Mouse (Mus musculus) regulatory T cell (primary cell): Measurements from ENCODE around the gene Ear6.
"Not testable (repeated sequence)": the region's sequence is repeated elsewhere in the genome, so short reads cannot be mapped to it uniquely, and the experiment has no call there.

Experiments used
- in situ Hi-C: fragments of 300-600 bp; cut with MboI, MseI; formaldehyde crosslinking; loops from one replicate; pipeline ENCODE4 v1.15.1; 2025; ENCODE audit warnings: high pct_unique_total_duplicates

Gene Ear6

GRCm38 (mm10) chr14:51853399-51853798, at the start of gene Ear6:
Ear6 (plus strand) TSS chr14:51853699.
- in situ Hi-C loops = no loop called here

- in situ Hi-C loops = loop anchor here (10.0 kb wide), 1 partner anchor 52 kb away; the partner anchor contains the start of gene Ang4
Observed at GRCm38 (mm10) chr14:51826625-51827024, 26.9 kb upstream of the Ear6 start.

DNA sequence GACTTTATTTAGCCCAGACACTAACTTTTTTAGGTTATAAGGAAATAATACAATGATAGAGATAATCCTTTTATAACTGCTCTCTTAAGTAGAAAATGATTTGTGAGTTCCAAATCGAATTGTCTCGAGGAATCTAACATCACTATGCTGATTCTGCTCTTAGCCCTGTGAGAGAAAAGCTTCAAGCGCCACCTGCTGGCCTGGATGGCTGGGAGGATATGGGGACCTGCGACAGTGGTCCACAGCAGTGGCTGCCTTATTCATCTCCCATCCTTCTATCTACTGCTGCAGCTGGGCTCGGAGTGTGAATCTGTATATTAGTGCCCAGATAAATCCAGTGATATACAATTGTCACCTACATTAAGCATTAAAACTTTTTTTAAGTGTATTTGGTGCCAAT, 25.7 kb upstream of the Ear6 start:
- in situ Hi-C loops = loop anchor here (10.0 kb wide), 1 partner anchor 53 kb away; the partner anchor contains the start of gene Ang4

- in situ Hi-C loops = loop anchor here (10.0 kb wide), 1 partner anchor 54 kb away; the partner anchor contains the start of gene Ang4
Observed at GRCm38 (mm10) chr14:51829188-51829587, 24.3 kb upstream of the Ear6 start.

GRCm38 (mm10) chr14:51838480-51838879, 15.0 kb upstream of the Ear6 start:
- in situ Hi-C loops = not testable (repeated sequence)

- in situ Hi-C loops = loop anchor here (5.0 kb wide), 1 partner anchor 75 kb away; no protein-coding TSS in a partner anchor
Observed at GRCm38 (mm10) chr14:51842250-51842649, 11.2 kb upstream of the Ear6 start.

DNA sequence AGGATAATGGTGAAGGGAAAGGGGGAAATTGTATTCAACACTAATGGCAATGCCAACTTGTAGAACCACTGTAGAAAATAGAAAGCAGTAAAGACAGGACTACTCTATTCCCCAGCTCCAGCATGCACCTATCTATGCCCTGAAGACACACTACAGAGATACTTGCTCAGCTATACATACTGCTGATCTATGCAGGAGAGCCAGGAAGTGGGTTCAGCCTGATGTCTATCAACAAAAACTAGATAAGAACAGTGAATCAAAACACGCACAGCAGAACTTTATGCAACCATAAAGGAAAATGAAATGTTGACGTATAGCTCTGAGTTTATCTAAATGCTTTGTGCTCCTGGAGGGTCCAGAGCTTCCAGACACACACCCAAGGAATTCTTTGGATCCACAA, 10.7 kb upstream of the Ear6 start:
- in situ Hi-C loops = loop anchor here (5.0 kb wide), 1 partner anchor 75 kb away; no protein-coding TSS in a partner anchor

GRCm38 (mm10) chr14:51843882-51844281, 9.6 kb upstream of the Ear6 start:
- in situ Hi-C loops = loop anchor here (5.0 kb wide), 1 partner anchor 77 kb away; no protein-coding TSS in a partner anchor

DNA sequence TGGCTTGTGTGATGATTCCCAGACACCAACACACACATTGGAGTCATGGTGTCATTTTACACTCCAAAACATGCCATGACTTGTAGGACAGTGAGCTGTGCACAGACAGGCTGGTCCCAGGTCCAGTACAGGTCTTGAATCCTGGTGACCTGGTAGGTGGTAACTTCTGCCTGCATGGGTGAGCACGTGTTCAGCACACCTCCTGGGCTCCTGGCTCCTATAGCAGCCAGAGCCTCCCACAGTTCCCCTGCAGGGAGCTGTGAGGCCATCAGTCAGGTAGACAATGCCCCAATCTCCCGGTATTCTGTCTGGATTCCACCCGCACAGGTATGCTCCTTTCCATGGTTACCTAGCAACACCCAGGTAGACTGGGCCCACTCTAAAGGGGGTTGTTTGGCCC, 6.9 kb upstream of the Ear6 start:
- in situ Hi-C loops = no loop called here

DNA sequence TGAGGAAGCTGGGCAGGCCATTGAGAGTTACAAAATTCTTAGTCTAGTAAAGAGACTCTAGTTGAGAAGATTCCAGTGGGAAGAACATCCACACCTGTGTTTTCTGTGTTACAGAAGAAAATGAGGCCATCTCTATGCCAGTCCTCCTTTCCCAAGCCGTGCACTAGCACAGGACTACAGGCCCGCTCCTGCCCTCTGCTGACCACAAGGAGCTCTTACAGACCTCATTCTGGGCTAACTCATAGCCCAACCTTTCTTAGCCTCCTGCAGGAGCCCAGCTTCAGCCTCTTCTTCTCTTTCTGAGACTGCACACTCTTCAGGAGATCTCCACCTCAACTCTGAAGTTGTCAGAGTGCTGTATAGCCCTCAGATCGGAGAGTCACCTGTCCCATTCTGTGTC, 2.5 kb upstream of the Ear6 start:
- in situ Hi-C loops = not testable (repeated sequence)

DNA sequence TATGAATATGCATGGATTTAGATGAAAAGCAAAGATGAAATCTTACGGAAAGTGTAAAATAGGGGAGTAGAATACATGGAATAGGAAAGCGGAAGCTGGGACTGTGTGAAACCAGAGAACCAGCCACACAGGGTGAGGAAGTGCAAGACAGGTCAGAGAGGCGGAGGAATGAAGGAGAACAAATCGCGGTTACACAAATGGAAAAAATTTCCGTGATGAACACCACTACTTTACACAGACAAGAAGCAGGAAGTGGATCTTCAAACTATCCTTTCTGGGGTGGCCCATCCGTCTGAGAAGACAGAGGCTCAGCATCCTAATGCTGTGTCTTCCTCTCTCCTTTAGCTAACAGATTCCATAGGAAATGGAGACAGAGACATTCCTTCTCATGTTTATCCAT, 1.8 kb downstream of the Ear6 start:
- in situ Hi-C loops = not testable (repeated sequence)

DNA sequence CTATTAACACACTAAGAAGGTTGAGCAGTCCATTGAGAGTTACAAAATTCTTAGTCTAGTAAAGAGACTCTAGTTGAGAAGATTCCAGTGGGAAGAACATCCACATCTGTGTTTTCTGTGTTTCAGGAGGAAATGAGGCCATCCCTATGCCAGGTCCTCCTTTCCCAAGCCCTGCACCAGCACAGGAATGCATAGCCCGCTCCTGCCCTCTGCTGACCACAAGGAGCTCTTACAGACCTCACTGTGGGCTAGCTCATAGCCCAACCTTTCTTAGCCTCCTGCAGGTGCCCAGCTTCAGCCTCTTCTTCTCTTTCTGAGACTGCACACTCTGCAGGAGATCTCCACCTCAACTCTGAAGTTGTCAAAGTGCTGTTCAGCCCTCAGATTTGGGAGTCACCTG, 10.1 kb downstream of the Ear6 start:
- in situ Hi-C loops = not testable (repeated sequence)

DNA sequence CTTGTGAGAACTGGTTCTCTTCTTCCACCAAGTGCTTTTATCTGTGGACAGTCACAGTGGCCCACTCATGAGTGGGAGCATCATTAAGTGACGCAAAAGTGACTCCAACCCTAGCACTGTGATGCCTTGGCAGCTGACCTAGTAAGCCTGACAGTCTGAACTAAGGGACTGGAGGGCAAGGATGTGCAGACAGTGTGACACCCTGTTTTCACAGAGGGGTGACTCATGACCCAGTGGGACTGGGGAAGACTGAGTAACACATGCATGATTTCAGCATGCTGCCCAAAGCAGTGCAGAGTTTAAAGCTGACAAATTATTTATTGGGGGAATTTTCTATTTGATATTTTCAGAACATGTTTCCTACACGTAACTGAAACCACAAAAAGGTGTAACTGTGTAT, 17.3 kb downstream of the Ear6 start:
- in situ Hi-C loops = no loop called here

- in situ Hi-C loops = no loop called here
Observed at GRCm38 (mm10) chr14:51871741-51872140, 18.2 kb downstream of the Ear6 start.

- in situ Hi-C loops = no loop called here
Observed at GRCm38 (mm10) chr14:51877517-51877916, 24.0 kb downstream of the Ear6 start.

DNA sequence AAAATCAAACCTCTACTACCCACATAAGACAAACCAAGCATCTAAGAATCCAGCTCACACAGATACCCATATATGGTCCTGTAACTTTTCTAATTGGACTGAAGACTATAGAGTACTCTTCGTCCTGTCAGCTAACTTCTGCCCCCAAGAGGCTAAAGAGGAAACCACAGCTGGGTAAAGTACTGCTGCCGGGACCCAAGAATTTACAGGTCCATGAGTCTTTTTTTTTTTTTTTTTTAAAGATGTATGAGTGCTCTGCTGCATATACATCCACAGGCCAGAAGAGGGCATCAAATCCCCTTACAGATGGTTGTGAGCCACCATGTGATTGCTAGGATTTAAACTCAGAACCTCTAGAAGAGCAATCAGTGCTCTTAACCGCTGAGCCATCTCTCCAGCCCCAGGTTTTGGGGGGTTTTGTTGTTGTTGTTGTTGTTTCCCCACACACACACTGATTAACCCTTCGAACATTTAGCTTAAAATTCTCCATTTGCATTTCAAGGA, 30.1 kb downstream of the Ear6 start:
- in situ Hi-C loops = no loop called here

DNA sequence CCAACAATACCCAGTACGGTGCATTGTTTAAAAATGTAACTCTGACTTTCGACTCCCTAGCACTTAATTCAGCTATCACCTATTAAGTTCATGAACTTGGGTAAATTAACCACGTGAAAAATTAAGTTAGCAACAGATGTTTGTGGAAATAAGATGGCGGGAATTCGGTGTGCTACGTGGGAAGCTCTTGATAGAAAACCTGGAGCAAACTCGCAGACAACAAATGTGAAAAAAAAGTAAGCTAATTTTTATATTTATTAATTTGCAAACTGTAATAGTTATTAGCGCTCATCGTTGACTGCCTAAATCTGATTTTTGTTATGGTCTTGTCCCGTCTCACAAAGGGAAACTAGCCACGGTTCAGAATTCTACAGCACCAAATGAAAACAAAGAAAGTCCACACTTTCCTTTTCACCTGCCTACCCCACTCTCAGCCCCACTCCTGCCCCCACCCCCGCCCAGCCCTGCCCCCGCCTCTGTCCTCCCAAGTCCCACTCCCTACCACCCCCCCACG, 30.6 kb downstream of the Ear6 start:
- in situ Hi-C loops = no loop called here

GRCm38 (mm10) chr14:51884598-51885331, 31.3 kb downstream of the Ear6 start, which contains the start of gene Mettl17:
Mettl17 (plus strand) TSS chr14:51884842.
- in situ Hi-C loops = no loop called here

GRCm38 (mm10) chr14:51886051-51886450, 32.6 kb downstream of the Ear6 start:
- in situ Hi-C loops = no loop called here

DNA sequence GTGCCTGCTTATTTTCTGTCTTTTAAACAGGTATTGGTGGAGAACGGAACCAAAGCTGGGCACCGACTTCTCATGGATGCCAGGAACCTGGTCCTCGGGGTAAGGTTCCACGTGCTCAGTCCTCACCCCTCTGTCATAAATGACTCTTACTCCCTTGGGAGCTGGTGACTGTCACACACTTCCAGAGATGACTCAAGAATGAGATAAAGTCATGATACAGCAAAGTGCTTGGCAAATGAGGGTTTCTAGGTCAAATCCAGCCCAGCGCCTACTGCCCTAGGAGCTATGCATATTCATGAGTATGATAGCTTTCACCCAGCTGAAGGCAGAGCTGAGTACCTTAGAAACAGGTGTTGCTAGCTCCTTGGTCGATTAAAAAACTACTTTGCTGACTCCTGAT, 36.3 kb downstream of the Ear6 start:
- in situ Hi-C loops = no loop called here

DNA sequence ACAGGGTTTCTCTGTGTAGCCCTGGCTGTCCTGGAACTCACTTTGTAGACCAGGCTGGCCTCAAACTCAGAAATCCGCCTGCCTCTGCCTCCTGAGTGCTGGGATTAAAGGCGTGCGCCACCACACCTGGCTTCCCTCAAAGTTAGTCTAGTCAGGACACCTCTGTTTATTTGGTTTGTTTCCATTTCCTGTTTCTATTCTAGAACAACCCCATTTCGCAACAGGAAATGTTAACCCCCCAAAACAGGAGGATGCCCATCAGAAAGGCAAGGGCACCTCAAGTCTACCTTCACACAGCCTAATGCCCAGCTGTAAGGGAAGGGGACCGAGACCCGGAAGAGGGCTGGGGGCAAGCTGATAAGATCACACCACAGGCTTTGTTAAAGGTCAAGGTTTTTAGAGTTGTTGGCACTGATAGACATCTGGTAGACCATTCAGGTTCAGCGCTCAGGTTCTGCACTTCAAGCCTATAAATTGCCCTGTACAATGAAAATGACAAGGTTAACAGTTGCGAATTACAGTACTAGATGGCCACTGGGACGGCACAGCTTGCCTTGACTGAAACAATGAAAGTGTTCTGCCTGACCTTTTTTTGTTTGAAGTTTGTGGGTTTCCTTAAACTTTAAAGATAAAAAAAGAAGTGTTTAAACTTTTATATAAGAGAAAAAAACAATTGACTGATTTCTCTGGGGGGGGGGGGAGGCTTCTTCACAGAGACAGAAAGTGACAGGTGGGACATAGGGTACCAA, 38.9 kb downstream of the Ear6 start, which contains the start of gene Slc39a2:
Gene Slc39a2, plus strand, starts transcription at position 699 of the 749 bp plus-strand sequence.
- in situ Hi-C loops = no loop called here
